Mouse (Mus musculus) cerebellum, adult 2 months (tissue): ENCODE results near the gene Dbp.

Source experiments
- CTCF ChIP-seq: fragments of 200-500 bp; IDR thresholded peaks from 2 replicates; pipeline ENCODE4 v1.5.1; 2011; ENCODE audit warnings: low read depth, mild to moderate bottlenecking, control low read depth, low read length, moderate library complexity, borderline replicate concordance; ENCODE audit not compliant: insufficient read depth
- POLR2A ChIP-seq: fragments of 200-500 bp; IDR thresholded peaks from 2 replicates; pipeline ENCODE4 v1.6.1; 2011; ENCODE audit warnings: low read length, control low read depth, borderline replicate concordance; ENCODE audit not compliant: insufficient read depth

GRCm38 (mm10) chr7:45689800-45690199, 15.1 kb upstream of the Dbp start:
- TF ChIP-seq POLR2A (no peak), CTCF (no peak)
